ENCODE assay signal across 9 mouse cellular contexts in genomic region chr13:51842773-51843172, GRCm38 (mm10). TPM values are rescaled to one million over a fixed set of nuclear protein-coding genes. Genes with fewer than 3 reads are reported as not detected.
DNase-seq lines count a peak whose midpoint lies in the region; ATAC-seq lines count a peak whose summit lies in the region.
"Had no signal": no experiment of that assay in that cellular context is flagged by ENCODE, and none has a peak within 500 bp of the region (broad histone marks: within the 10 kb centered on the region; RNA-seq: fewer than 3 reads in every experiment).

No protein-coding gene starts in this region.

- no peak for ATAC-seq in kidney, embryonic 14.5 days (ENCODE audit: low FRiP score, low TSS enrichment)
- ATAC-seq in hindbrain, embryonic 12.5 days (ENCODE audit: low FRiP score), result no peak

- DNase-seq in kidney, postnatal 36 days, result no peak
- DNase-seq in embryonic facial prominence, embryonic 10.5 days (ENCODE audit: low spot score), result peak; percentile 48
- no peak for DNase-seq in left cerebral cortex, adult 18-20 months (ENCODE audit: low spot score in 2 of 2)
- DNase-seq in ovary, postnatal 10 days (ENCODE audit: low spot score), result no peak
- no peak for DNase-seq in c-Kit-positive CD71-positive TER-119-positive erythroid progenitor cells, embryonic 14.5 days (ENCODE audit: low spot score)
- DNase-seq: thymus, postnatal 4 days had no signal

- H3K79me2 ChIP-seq in macrophage (ENCODE audit: inconsistent target), result peaks cover 12% of the 10 kb centered on the region

- H3K4me3 ChIP-seq in kidney, embryonic 14.5 days (ENCODE audit: low read length), result no peak overlapping the region
- peak overlapping the region; percentile 44 for H3K4me3 ChIP-seq in embryonic facial prominence, embryonic 10.5 days
- H3K4me3 ChIP-seq in hindbrain, embryonic 12.5 days, result no peak overlapping the region
- H3K4me3 ChIP-seq in macrophage (ENCODE audit: inconsistent target), result peak overlapping the region; percentile 5; the same call in 1 of the 2 replicates

- H3K9ac ChIP-seq in kidney, embryonic 14.5 days (ENCODE audit: low read depth, low read length), result 0 out of 2 replicates have a peak overlapping the region, but pooled peaks have one; percentile 23
- no peak overlapping the region for H3K9ac ChIP-seq in hindbrain, embryonic 12.5 days

- WGBS in kidney, embryonic 14.5 days, result 7% methylated on average over 12 of the region's 12 CpGs
- WGBS in embryonic facial prominence, embryonic 10.5 days, result 6% methylated on average over 12 of the region's 12 CpGs
- WGBS in hindbrain, embryonic 12.5 days, result 7% methylated on average over 12 of the region's 12 CpGs
- 3% methylated on average over 12 of the region's 12 CpGs for WGBS in macrophage (ENCODE audit: missing documents)

- H3K9me3 ChIP-seq in kidney, embryonic 14.5 days (ENCODE audit: control insufficient read depth, low read length), result no peaks in the 10 kb centered on the region
- H3K9me3 ChIP-seq in embryonic facial prominence, embryonic 10.5 days, result no peaks in the 10 kb centered on the region
- no peaks in the 10 kb centered on the region for H3K9me3 ChIP-seq in hindbrain, embryonic 12.5 days (replicated peaks)

- H3K27me3 ChIP-seq in kidney, embryonic 14.5 days (ENCODE audit: control insufficient read depth, insufficient read depth, low read length), result peaks cover 7% of the 10 kb centered on the region
- H3K27me3 ChIP-seq in embryonic facial prominence, embryonic 10.5 days (replicated peaks; ENCODE audit: low read depth, poor library complexity, severe bottlenecking), result peaks cover 75% of the 10 kb centered on the region
- peaks cover 67% of the 10 kb centered on the region for H3K27me3 ChIP-seq in hindbrain, embryonic 12.5 days

- H3K4me1 ChIP-seq in kidney, embryonic 14.5 days (ENCODE audit: control insufficient read depth, insufficient read depth, low read length), result peaks cover 31% of the 10 kb centered on the region; the same call in 1 of the 2 replicates
- peaks cover 75% of the 10 kb centered on the region for H3K4me1 ChIP-seq in embryonic facial prominence, embryonic 10.5 days
- H3K4me1 ChIP-seq in hindbrain, embryonic 12.5 days, result peaks cover 40% of the 10 kb centered on the region

- no peak overlapping the region for H3K27ac ChIP-seq in kidney, embryonic 14.5 days (ENCODE audit: low read depth, low read length)
- H3K27ac ChIP-seq in embryonic facial prominence, embryonic 10.5 days (replicated peaks), result peak overlapping the region; percentile 83
- H3K27ac ChIP-seq in hindbrain, embryonic 12.5 days, result no peak overlapping the region
- peak overlapping the region; percentile 62 for H3K27ac ChIP-seq in macrophage

- H3K4me2 ChIP-seq in kidney, embryonic 14.5 days (replicated peaks; ENCODE audit: low read depth, low read length), result peak overlapping the region; percentile 29
- H3K4me2 ChIP-seq in hindbrain, embryonic 12.5 days (replicated peaks), result peak overlapping the region; percentile 30

- H3K36me3 ChIP-seq in kidney, embryonic 14.5 days (ENCODE audit: control insufficient read depth, insufficient read depth, low read length), result no peaks in the 10 kb centered on the region
- H3K36me3 ChIP-seq in embryonic facial prominence, embryonic 10.5 days (replicated peaks), result no peaks in the 10 kb centered on the region
- H3K36me3 ChIP-seq in hindbrain, embryonic 12.5 days, result no peaks in the 10 kb centered on the region
- H3K36me3 ChIP-seq in macrophage (ENCODE audit: inconsistent target), result no peaks in the 10 kb centered on the region

RNA-seq across cellular contexts. Expression of gene Gadd45g, which starts 3.7 kb away (rescaled TPM):
- 26.6 and 29.0 TPM in 2 replicates for polyA plus RNA-seq in kidney, embryonic 14.5 days (2014; fragmentation: Nextera tagmentation; extraction: Ambion mirVana)
- polyA plus RNA-seq in embryonic facial prominence, embryonic 10.5 days (2016; fragmentation: Nextera tagmentation; extraction: Ambion mirVana), result 61.5 and 75.2 TPM in 2 replicates
- 163 and 181 TPM in 2 replicates for polyA plus RNA-seq in hindbrain, embryonic 12.5 days (2016; fragmentation: Nextera tagmentation; extraction: Ambion mirVana)
- total RNA-seq in macrophage (2018; cell fraction: chromatin; rRNA removed), result 10 to 100 TPM in 15 of 26 experiments, 1 to 10 TPM in 11; 3.1 to 36.8 (median 11.1) TPM
- 10 to 100 TPM in 10 of 26 experiments, 1 to 10 TPM in 16; 4.8 to 28.2 (median 9.3) TPM for total RNA-seq in macrophage (2018; cell fraction: cytosol; rRNA removed)
- total RNA-seq in macrophage (2018; cell fraction: nucleus; rRNA removed), result 10 to 100 TPM in 16 of 26 experiments, 1 to 10 TPM in 10; 3.4 to 69.6 (median 11.5) TPM
- 8.9 to 19.9 TPM (median 10.3 TPM) in 3 replicates for polyA plus RNA-seq in macrophage (2018)
- total RNA-seq in left cerebral cortex, adult 18-20 months (2021), result 10 to 100 TPM; 13.5 to 23.2 TPM

RNA-seq across cellular contexts. Expression of gene Sema4d, which starts 49.2 kb away (rescaled TPM):
- polyA plus RNA-seq in kidney, embryonic 14.5 days (2014; fragmentation: Nextera tagmentation; extraction: Ambion mirVana), result 11.3 and 20.2 TPM in 2 replicates
- polyA plus RNA-seq in embryonic facial prominence, embryonic 10.5 days (2016; fragmentation: Nextera tagmentation; extraction: Ambion mirVana), result 6.8 and 7.8 TPM in 2 replicates
- polyA plus RNA-seq in hindbrain, embryonic 12.5 days (2016; fragmentation: Nextera tagmentation; extraction: Ambion mirVana), result 7.2 and 7.7 TPM in 2 replicates
- 100 to 1,000 TPM; 138 to 587 (median 262) TPM for total RNA-seq in macrophage (2018; cell fraction: chromatin; rRNA removed)
- 100 to 1,000 TPM; 117 to 388 (median 219) TPM for total RNA-seq in macrophage (2018; cell fraction: cytosol; rRNA removed)
- total RNA-seq in macrophage (2018; cell fraction: nucleus; rRNA removed), result 100 to 1,000 TPM; 156 to 800 (median 457) TPM
- 80.9 to 173 TPM (median 90.3 TPM) in 3 replicates for polyA plus RNA-seq in macrophage (2018)
- total RNA-seq in left cerebral cortex, adult 18-20 months (2021), result 10 to 100 TPM; 65.8 to 71.3 TPM

Comparison
In these comparisons a context has a peak if more than half of its experiments do, and no peak if none do; other contexts are left out.
1. H3K27ac ChIP-seq: peak in embryonic facial prominence, embryonic 10.5 days (single experiment) and macrophage (single experiment); none in kidney, embryonic 14.5 days (single experiment) and hindbrain, embryonic 12.5 days (single experiment).
2. H3K4me3 ChIP-seq: peak in embryonic facial prominence, embryonic 10.5 days (single experiment) and macrophage (single experiment); none in kidney, embryonic 14.5 days (single experiment) and hindbrain, embryonic 12.5 days (single experiment).